ENCODE assay signal across 24 mouse cellular contexts in the genomic region with DNA sequence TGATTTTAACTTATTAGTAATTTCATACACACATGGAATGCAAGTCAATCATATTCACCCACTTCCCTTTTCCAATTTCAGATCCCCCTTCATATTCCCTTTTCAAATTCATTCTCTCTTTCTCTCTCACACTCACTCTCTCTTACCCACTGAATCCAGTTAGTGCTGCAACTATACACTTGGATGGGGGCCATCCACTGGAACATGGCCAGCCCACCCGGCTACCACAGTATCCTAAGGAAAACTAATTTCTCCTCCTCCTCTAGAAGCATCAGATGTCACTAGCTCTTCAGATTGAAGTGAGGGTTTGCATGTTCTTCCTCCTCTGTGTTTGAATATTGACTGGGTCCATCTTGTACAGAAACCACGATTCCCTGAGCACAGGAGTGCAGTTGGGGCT.
A peak's percentile ranks its signal among the peaks of the same experiment; 100 is the strongest.
DNase-seq lines count a peak whose midpoint lies in the region; ATAC-seq and TF ChIP-seq lines count a peak whose summit lies in the region.
"Had no signal": no experiment of that assay in that cellular context is flagged by ENCODE, and none has a peak within 500 bp of the region (broad histone marks: within the 10 kb centered on the region; RNA-seq: fewer than 3 reads in every experiment).

No protein-coding gene starts in this region.

- TF ChIP-seq CTCF in lung, embryonic 14.5 days (IDR thresholded peaks at IDR 0.05; ENCODE audit: low read depth): no peak

- H3K9ac ChIP-seq in lung, embryonic 14.5 days: no peak overlapping the region
- H3K9ac ChIP-seq: embryonic facial prominence, embryonic 15.5 days; forebrain, postnatal 0 days; hindbrain, embryonic 12.5 days; hindbrain, embryonic 15.5 days had no signal

- 38% methylated on average over 2 of the region's 2 CpGs for whole genome bisulfite sequencing in lung, embryonic 14.5 days

- peak; percentile 5 for DNase-seq in cerebellum, adult 9-10 months
- no peak for DNase-seq in cerebellum, adult 11-12 months
- DNase-seq in cerebellum, postnatal 25 days: peak; percentile 9 to 54
- DNase-seq in cerebellum, adult 9-11 months: no peak
- DNase-seq in lung, embryonic 14.5 days: peak; percentile 74
- DNase-seq in lung, postnatal 25 days (ENCODE audit: low spot score): no peak
- no peak for DNase-seq in layer of hippocampus, adult 8-10 months (ENCODE audit: low spot score in 2 of 2)
- DNase-seq: adrenal gland, postnatal 10 days; adrenal gland, postnatal 36 days; B cell, adult 2 months; embryo, embryonic 11 days; forebrain, postnatal 0 days; gastrocnemius, adult 2 months; gastrocnemius, postnatal 14 days; heart, adult 11 months had no signal

- no peaks in the 10 kb centered on the region for H3K27me3 ChIP-seq in lung, embryonic 14.5 days (ENCODE audit: insufficient read depth, low read length)
- H3K27me3 ChIP-seq: CH12.LX; embryonic facial prominence, embryonic 15.5 days; hindbrain, embryonic 12.5 days; hindbrain, embryonic 15.5 days; Patski had no signal

- no peaks in the 10 kb centered on the region for H3K9me3 ChIP-seq in lung, embryonic 14.5 days (ENCODE audit: low read depth, low read length)
- H3K9me3 ChIP-seq: embryonic facial prominence, embryonic 15.5 days; G1E; hindbrain, embryonic 12.5 days; hindbrain, embryonic 15.5 days had no signal

- no peaks in the 10 kb centered on the region for H3K4me1 ChIP-seq in lung, embryonic 14.5 days (ENCODE audit: insufficient read depth)
- H3K4me1 ChIP-seq: embryonic facial prominence, embryonic 15.5 days; hindbrain, embryonic 12.5 days; hindbrain, embryonic 15.5 days had no signal

- no peak overlapping the region for H3K4me3 ChIP-seq in lung, embryonic 14.5 days (ENCODE audit: low read depth, low read length)
- H3K4me3 ChIP-seq: embryonic facial prominence, embryonic 15.5 days; gastrocnemius, adult 2 months; hindbrain, embryonic 12.5 days; hindbrain, embryonic 15.5 days had no signal

- ATAC-seq in lung, embryonic 14.5 days (ENCODE audit: insufficient read depth): peak; percentile 69; the same call in 1 of the 2 replicates
- ATAC-seq: forebrain, embryonic 14.5 days; forebrain, postnatal 0 days; intestine, postnatal 0 days; Patski had no signal

- H3K27ac ChIP-seq in lung, embryonic 14.5 days (ENCODE audit: low read depth): no peak overlapping the region
- H3K27ac ChIP-seq: embryonic facial prominence, embryonic 15.5 days; gastrocnemius, adult 2 months; hindbrain, embryonic 12.5 days; hindbrain, embryonic 15.5 days had no signal

- no peak overlapping the region for H3K4me2 ChIP-seq in lung, embryonic 14.5 days
- H3K4me2 ChIP-seq: embryonic facial prominence, embryonic 15.5 days; heart, embryonic 11.5 days; hindbrain, embryonic 12.5 days; hindbrain, embryonic 15.5 days had no signal

- H3K36me3 ChIP-seq in lung, embryonic 14.5 days (ENCODE audit: insufficient read depth): no peaks in the 10 kb centered on the region
- H3K36me3 ChIP-seq: embryonic facial prominence, embryonic 15.5 days; G1E; hindbrain, embryonic 12.5 days; hindbrain, embryonic 15.5 days had no signal

Comparison
In these comparisons a context has a peak if more than half of its experiments do, and no peak if none do; other contexts are left out.
1. DNase-seq: peak in cerebellum, adult 9-10 months (single experiment), cerebellum, postnatal 25 days (2 of 2) and lung, embryonic 14.5 days (single experiment); none in cerebellum, adult 11-12 months (single experiment), cerebellum, adult 9-11 months (single experiment), lung, postnatal 25 days (single experiment) and layer of hippocampus, adult 8-10 months (0 of 2).